Mouse (Mus musculus) neural tube, embryonic 12.5 days (tissue): ENCODE data around the gene Cnot6. TPM values are rescaled to one million over a fixed set of nuclear protein-coding genes. Genes with fewer than 3 reads are reported as not detected.

Source experiments
- ATAC-seq: fragments of 200-750 bp; cut with Nextera tagmentation; 2 replicates; pipeline ENCODE4 v1.8.0; 2017; ENCODE audit warnings: low read depth, mild to moderate bottlenecking, moderate TSS enrichment, moderate library complexity; ENCODE audit not compliant: low FRiP score
- H3K27ac ChIP-seq: fragments of 300-500 bp; sonication (generic); 2 replicates; pipeline ENCODE4 v1.5.1; 2016
- H3K27me3 ChIP-seq: fragments of 300-500 bp; sonication (generic); replicated peaks from 2 replicates; pipeline ENCODE4 v1.6.1; 2016; ENCODE audit warnings: mild to moderate bottlenecking
- H3K36me3 ChIP-seq: fragments of 300-500 bp; sonication (generic); 2 replicates; pipeline ENCODE4 v1.6.1; 2016; ENCODE audit warnings: mild to moderate bottlenecking
- H3K4me1 ChIP-seq: fragments of 300-500 bp; sonication (generic); 2 replicates; pipeline ENCODE4 v1.6.1; 2016
- H3K4me2 ChIP-seq: fragments of 300-500 bp; sonication (generic); replicated peaks from 2 replicates; pipeline ENCODE4 v1.6.1; 2016; ENCODE audit warnings: mild to moderate bottlenecking
- H3K4me3 ChIP-seq: fragments of 300-500 bp; sonication (generic); 2 replicates; pipeline ENCODE4 v1.5.1; 2016
- H3K9ac ChIP-seq: fragments of 300-500 bp; sonication (generic); 2 replicates; pipeline ENCODE4 v1.6.1; 2016; ENCODE audit warnings: mild to moderate bottlenecking
- H3K9me3 ChIP-seq: fragments of 300-500 bp; sonication (generic); 2 replicates; pipeline ENCODE4 v1.6.1; 2016; ENCODE audit warnings: mild to moderate bottlenecking
- WGBS: fragments of 180-500 bp; shearing (Covaris S2); methylation state at CpG from one replicate; pipeline ENCODE4 v1.1.7; 2016; 5-methylcytosine and 5-hydroxymethylcytosine counted together
- polyA plus RNA-seq: library from polyadenylated mRNA; unstranded; fragments of >200 nt; fragmentation: Nextera tagmentation; extraction: Ambion mirVana; gene quantifications from 2 replicates; pipeline ENCODE4 v1.2.1, GENCODE M21; 2016

Gene Cnot6
- polyA plus RNA-seq, 1 experiment from 2014 or later = 82.9 TPM

DNA sequence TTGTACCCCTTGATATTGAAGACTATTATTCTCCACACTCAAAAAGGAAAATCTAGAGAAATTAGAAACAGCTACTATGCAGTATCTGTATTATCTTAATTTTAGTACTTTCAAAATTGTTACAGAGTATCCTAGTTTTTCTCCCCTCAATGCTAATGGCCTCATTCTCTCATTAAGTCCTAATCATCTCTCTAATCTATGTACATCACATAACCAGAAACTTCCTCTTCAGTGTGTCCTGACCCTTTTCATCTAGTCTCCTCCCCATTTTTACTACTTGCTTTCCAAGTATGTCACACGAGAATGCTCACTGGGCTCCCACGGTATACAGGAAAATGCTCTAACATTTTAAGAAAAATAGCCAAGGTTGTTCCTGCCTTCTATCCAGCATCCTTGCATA, 4.7 kb downstream of the Cnot6 start:
- no peak overlapping the region for H3K4me3 ChIP-seq
- no peak overlapping the region for H3K27ac ChIP-seq
- H3K27me3 ChIP-seq = no peaks in the 10 kb centered on the region
- H3K4me1 ChIP-seq = peaks cover 14% of the 10 kb centered on the region
- H3K9me3 ChIP-seq = no peaks in the 10 kb centered on the region
- WGBS = 85% methylated on average over 2 of the region's 2 CpGs
- ATAC-seq = no peak
- H3K36me3 ChIP-seq = peaks cover 31% of the 10 kb centered on the region
- H3K4me2 ChIP-seq = no peak overlapping the region
- H3K9ac ChIP-seq = no peak overlapping the region

DNA sequence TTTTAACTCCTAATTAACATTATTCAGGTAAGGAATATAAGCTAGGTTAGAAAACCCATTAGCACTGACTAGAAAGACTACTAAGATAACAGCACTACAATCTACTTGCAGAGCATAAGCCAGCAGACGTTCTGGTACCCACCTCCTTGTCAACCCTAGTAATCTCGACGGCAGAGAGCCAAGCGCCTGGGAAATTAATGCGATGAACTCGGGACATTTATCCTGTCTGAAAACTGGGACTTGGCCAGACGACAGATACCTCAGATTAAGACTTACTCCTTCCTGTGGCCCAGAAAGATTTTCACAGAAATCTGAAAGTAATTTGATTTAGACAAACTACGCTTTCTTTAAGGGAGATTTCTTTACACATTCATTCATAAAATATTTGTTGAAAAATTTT, 7.7 kb downstream of the Cnot6 start:
- H3K4me3 ChIP-seq = no peak overlapping the region
- no peak overlapping the region for H3K4me2 ChIP-seq
- H3K9me3 ChIP-seq = no peaks in the 10 kb centered on the region
- H3K36me3 ChIP-seq = peaks cover 49% of the 10 kb centered on the region
- no peak overlapping the region for H3K27ac ChIP-seq
- WGBS = 92% methylated on average over 8 of the region's 8 CpGs
- H3K9ac ChIP-seq = no peak overlapping the region
- ATAC-seq = no peak
- no peaks in the 10 kb centered on the region for H3K27me3 ChIP-seq
- peaks cover 3% of the 10 kb centered on the region; the same call in 1 of the 2 replicates for H3K4me1 ChIP-seq

DNA sequence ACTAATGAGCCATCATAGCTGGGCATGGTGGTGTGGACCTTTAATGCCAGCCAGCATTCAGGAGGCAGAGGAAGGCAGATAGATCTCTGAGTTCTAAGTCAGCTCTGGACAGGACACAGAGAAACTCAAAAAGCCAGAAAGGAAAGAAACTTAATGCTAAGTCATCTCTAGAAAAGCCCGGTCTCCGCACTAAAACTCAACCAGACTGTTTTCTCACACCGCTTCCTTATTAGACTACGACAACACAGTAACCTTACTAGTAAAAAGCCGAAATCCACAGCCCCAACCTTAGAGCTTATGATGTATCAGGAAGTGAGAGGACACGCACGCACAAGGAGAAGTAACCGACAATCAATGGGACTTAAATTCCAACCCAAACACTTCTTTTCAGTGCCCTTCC, 10.5 kb downstream of the Cnot6 start:
- Histone ChIP-seq H3K36me3 (peaks cover 61% of the 10 kb centered on the region), H3K27ac (no peak overlapping the region), H3K4me3 (no peak overlapping the region), H3K9me3 (no peaks in the 10 kb centered on the region), H3K9ac (no peak overlapping the region), H3K4me2 (no peak overlapping the region), H3K27me3 (no peaks in the 10 kb centered on the region), H3K4me1 (no peaks in the 10 kb centered on the region)
- WGBS = 98% methylated on average over 8 of the region's 8 CpGs
- ATAC-seq = no peak

DNA sequence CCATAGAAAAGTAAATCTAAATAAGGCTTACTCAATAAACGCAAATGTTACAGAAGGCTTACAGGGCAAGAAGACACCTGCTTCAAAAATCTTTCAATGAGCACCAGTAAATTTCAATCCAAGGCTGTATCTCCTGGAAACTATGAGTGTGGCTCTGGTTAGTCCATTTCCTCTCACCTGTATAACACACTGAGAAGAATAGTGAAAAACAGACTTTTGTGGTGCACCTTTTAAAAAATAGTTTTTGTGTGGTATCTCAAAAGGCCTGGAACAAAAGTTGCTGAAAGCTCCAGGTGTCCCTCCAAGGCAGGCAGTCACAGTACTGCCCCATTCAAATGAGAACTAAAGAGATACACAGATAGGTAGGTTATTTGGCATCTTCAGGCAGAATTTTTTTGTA, 13.4 kb downstream of the Cnot6 start:
- Histone ChIP-seq H3K4me3 (no peak overlapping the region), H3K27me3 (no peaks in the 10 kb centered on the region), H3K4me2 (no peak overlapping the region), H3K9ac (no peak overlapping the region), H3K36me3 (peaks cover 40% of the 10 kb centered on the region), H3K4me1 (no peaks in the 10 kb centered on the region), H3K27ac (no peak overlapping the region), H3K9me3 (no peaks in the 10 kb centered on the region)
- ATAC-seq = no peak
- WGBS = 96% methylated on average over 1 of the region's 1 CpGs

DNA sequence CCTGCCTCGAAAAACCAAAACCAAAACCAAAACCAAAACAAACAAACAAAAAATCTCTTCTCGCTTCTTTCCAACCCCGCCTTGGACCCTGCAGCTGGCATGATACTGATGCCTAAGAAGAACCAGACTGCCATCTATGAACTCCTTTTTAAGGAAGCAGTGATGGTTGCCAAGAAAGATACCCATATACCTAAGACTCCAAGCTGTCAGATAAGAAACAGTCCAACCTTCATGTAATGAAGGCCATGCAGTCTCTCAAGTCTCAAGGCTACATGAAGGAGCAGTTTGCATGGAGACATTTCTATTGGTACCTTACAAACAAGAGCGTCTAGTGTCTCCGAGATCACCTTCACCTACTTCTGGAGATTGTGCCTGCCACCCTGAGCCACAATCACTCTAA, 14.7 kb downstream of the Cnot6 start:
- Histone ChIP-seq H3K27ac (no peak overlapping the region), H3K9me3 (no peaks in the 10 kb centered on the region), H3K4me3 (no peak overlapping the region), H3K36me3 (peaks cover 43% of the 10 kb centered on the region), H3K27me3 (no peaks in the 10 kb centered on the region), H3K9ac (no peak overlapping the region), H3K4me1 (no peaks in the 10 kb centered on the region), H3K4me2 (no peak overlapping the region)
- no peak for ATAC-seq
- over 99% methylated on average over 5 of the region's 5 CpGs for WGBS

DNA sequence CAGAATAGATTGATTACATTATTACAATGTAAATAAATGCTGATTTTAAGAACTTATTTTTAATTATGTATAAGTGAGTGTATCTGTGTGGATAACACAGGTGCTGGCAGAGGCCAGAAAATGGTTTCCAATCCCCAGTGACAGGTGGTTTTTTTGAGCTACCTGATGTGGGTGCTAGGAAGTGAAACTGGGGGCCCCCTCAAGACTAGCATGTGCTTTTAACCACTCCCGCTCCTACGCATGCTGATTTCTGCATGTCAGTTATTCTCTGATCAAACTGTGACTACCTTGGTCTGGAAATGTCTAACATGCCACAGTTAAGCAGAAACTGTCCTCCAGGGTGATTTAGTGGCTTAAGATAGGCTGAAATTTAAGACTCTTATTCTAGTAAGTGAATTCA, 16.1 kb downstream of the Cnot6 start:
- no peak for ATAC-seq
- Histone ChIP-seq H3K27ac (no peak overlapping the region), H3K27me3 (no peaks in the 10 kb centered on the region), H3K9ac (no peak overlapping the region), H3K4me3 (no peak overlapping the region), H3K4me1 (no peaks in the 10 kb centered on the region), H3K9me3 (no peaks in the 10 kb centered on the region), H3K36me3 (peaks cover 37% of the 10 kb centered on the region), H3K4me2 (no peak overlapping the region)
- WGBS = 96% methylated on average over 2 of the region's 2 CpGs

DNA sequence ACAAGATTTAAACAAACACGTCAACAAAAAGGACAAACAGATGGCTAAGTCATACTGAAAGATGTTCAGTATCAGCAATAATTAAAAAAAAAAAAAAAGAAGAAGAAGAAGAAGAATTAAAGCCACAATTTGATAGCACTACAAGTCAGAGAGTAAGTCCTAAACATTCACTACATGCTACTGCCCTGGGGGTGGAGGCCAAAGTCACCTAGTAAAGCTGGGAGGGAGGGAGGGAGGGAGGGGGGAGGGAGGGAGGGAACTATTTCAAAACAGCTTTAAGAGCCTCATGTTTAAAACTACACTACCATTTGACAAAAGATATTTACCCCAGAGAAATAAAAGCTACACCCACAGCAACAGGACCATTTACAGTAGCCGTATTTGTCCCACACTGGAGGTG, 16.8 kb downstream of the Cnot6 start:
- 94% methylated on average over 2 of the region's 2 CpGs for WGBS
- no peak overlapping the region for H3K4me3 ChIP-seq

DNA sequence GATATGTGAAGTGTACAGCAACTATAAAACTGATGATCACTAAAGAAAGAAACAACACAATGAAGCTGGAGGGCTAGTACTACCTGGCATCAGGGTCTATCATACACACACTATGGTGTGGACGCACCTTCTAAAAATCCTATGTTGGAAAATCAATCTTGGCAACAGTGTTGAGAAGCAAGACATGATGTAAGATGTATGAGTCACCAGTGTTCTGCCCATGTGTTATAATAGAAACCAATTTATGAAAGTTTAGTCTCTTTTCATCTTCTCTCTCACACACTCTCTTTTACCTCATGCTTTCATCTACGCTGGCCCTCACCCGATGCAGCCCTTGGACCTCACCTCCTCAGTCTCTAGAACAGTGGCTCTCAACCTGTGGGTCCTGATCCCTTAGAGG, 17.5 kb downstream of the Cnot6 start:
- Histone ChIP-seq H3K4me2 (no peak overlapping the region), H3K4me1 (no peaks in the 10 kb centered on the region), H3K36me3 (peaks cover 37% of the 10 kb centered on the region), H3K27me3 (no peaks in the 10 kb centered on the region), H3K9ac (no peak overlapping the region), H3K9me3 (no peaks in the 10 kb centered on the region), H3K4me3 (no peak overlapping the region), H3K27ac (no peak overlapping the region)
- 94% methylated on average over 3 of the region's 3 CpGs for WGBS
- ATAC-seq = no peak

More for the DNA sequence above, 16.8 kb downstream of the Cnot6 start:
- Histone ChIP-seq H3K4me1 (no peaks in the 10 kb centered on the region), H3K36me3 (peaks cover 32% of the 10 kb centered on the region), H3K4me2 (no peak overlapping the region), H3K27ac (no peak overlapping the region), H3K27me3 (no peaks in the 10 kb centered on the region), H3K9ac (no peak overlapping the region), H3K9me3 (no peaks in the 10 kb centered on the region)
- ATAC-seq = no peak

DNA sequence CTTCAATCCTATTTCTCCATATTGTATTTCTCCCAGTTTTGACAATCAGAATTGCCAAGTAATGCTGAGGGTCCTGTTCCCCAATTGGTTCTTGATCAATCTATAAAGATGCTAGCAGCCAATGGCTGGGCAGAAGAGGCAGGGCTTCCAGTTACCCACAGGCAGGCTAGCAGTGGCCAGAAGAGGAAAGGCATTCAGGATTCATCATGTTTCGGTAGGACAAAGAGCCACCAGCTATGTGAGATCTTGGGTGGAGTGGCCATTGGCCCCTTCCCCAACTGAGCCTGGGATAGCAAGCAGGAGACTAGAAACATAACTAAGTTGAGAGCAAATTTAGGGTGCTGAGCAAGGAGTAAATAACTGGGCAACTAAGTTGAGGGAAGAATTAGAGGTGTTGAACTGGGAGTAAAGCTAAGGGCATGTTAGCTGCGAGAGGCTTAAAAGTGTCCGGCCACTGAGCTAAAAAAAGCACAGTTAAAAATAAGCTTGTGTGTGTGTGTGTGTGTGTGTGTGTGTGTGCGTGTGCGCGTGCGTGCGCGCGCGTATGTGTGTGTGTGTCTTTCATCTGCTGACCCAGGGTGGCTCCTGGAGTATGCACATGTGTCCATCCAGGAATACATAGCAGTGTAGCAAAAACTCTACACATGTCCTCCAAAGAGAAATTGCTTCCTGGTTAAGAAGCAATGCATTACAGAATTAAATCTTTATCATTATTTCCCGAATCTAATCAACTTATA, 28.1 kb downstream of the Cnot6 start:
- no peaks in the 10 kb centered on the region for H3K27me3 ChIP-seq
- H3K36me3 ChIP-seq = peaks cover 74% of the 10 kb centered on the region
- ATAC-seq = no peak
- no peaks in the 10 kb centered on the region for H3K9me3 ChIP-seq
- no peak overlapping the region for H3K4me2 ChIP-seq
- no peaks in the 10 kb centered on the region for H3K4me1 ChIP-seq
- no peak overlapping the region for H3K27ac ChIP-seq
- WGBS = 98% methylated on average over 12 of the region's 12 CpGs
- H3K9ac ChIP-seq = no peak overlapping the region
- no peak overlapping the region for H3K4me3 ChIP-seq

DNA sequence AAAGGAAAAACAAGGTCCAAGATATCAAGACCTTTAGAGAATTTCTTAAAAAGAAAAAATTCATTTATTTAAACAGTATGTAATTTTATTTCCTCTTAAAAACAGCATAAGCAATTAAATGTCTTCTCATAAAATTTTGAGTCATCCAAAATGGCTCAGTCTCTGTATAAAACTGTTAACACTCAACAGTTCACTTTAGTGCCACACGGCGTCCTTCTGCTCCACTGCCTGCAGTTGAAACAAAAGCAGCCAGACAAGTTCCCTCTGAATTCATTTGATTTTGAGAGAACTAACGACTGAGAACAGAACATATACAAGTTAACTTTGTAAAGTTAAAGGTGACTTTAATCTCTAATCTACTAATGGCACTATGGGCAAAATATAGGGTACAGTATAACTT, 39.1 kb downstream of the Cnot6 start:
- H3K4me3 ChIP-seq = no peak overlapping the region
- peaks cover 56% of the 10 kb centered on the region for H3K36me3 ChIP-seq
- H3K9me3 ChIP-seq = no peaks in the 10 kb centered on the region
- no peak overlapping the region for H3K9ac ChIP-seq
- no peak for ATAC-seq
- WGBS = 89% methylated on average over 3 of the region's 3 CpGs
- H3K4me2 ChIP-seq = no peak overlapping the region
- H3K27me3 ChIP-seq = no peaks in the 10 kb centered on the region
- H3K4me1 ChIP-seq = no peaks in the 10 kb centered on the region
- H3K27ac ChIP-seq = no peak overlapping the region

DNA sequence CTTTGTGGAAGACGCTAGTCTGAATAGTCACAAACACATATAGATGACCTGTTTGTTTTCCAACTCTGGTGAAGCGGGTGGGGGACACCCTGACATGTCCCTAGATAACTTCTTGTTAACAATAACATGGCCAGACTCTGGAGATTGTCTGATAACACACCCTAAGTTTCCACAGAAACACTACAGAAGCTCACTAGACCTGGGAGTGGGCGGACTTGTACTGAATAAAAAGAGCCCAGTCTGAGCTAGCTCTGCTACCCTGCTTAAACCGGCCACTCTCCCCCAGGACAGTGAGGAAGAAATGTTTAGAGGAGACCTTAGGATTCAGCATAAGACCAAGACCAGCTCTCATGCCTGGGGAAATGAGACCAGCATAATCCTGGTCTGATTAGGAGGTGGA, 47.1 kb downstream of the Cnot6 start:
- Histone ChIP-seq H3K4me1 (no peaks in the 10 kb centered on the region), H3K4me2 (no peak overlapping the region), H3K9ac (no peak overlapping the region), H3K9me3 (no peaks in the 10 kb centered on the region), H3K27ac (no peak overlapping the region), H3K36me3 (peaks cover 16% of the 10 kb centered on the region; the same call in 1 of the 2 replicates), H3K27me3 (no peaks in the 10 kb centered on the region), H3K4me3 (no peak overlapping the region)
- 82% methylated on average over 4 of the region's 4 CpGs for WGBS
- no peak for ATAC-seq

DNA sequence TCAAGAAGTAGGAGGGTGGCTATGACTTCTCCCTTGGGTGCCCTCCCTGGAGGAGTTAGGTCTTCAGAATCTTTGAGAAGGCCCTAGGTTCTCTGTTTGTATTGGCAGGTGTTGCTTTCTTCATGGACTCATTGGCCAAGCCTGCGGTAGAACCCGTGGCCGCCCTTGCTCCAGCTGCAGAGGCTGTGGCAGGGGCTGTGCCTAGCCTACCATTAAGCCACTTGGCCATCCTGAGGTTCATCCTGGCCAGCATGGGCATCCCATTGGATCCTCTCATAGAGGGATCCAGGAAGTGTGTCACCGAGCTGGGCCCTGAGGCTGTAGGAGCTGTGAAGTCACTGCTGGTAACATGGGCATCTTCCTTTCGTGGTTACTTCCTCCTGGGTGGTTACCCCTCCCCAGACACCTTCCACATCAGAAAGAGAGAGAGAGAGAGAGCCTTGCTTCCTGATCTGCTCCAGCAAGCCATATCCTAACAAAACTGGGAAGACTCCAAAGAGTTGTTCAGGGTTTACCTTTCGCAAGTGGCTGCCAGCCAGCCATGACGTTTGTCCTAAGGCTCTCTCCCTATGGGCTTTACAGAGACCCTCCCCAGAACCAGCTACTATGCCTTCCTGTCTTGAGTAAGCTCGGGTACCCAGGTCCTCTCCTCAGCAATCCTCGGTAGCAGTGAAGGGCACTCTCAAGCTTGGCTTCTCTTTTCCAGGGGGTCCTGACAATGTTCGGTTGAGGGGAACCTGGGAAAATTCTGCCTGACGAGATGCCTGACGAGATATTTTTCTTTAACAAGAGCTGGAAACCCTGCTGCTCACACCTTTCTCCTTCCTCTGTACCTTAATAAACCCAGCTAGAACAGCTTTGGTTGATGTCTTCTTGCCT, 48.0 kb downstream of the Cnot6 start:
- no peak overlapping the region for H3K4me3 ChIP-seq
- H3K27ac ChIP-seq = no peak overlapping the region
- no peak overlapping the region for H3K4me2 ChIP-seq
- H3K27me3 ChIP-seq = no peaks in the 10 kb centered on the region
- ATAC-seq = no peak
- 85% methylated on average over 12 of the region's 12 CpGs for WGBS
- peaks cover 10% of the 10 kb centered on the region; the same call in 1 of the 2 replicates for H3K36me3 ChIP-seq
- no peak overlapping the region for H3K9ac ChIP-seq
- H3K4me1 ChIP-seq = no peaks in the 10 kb centered on the region
- no peaks in the 10 kb centered on the region for H3K9me3 ChIP-seq
